Mouse (Mus musculus): Measurements from ENCODE around the gene Odf2. TPM values are rescaled to one million over a fixed set of nuclear protein-coding genes. Genes with fewer than 3 reads are reported as not detected.

Odf2 gene
- total and polyA plus RNA-seq, 3 experiments: 49.3 to 82.8 TPM; not detected in 1

GRCm38 (mm10) chr2:29965250-29965843 is 76.3 kb downstream of the Odf2 start, which contains the start of gene Sptan1 (continued):
- TF ChIP-seq RCOR1 (IDR thresholded peaks at IDR 0.05; ENCODE audit: low read depth, low read length): no peak
- TF ChIP-seq EP300 (IDR thresholded peaks at IDR 0.05; ENCODE audit: low read depth in 1 of 2, low read length in 2 of 2): 0 out of 4 replicates have a peak, but pooled peaks of 1 of the 2 experiments have one; percentile 27
- no peak for TF ChIP-seq KAT2A (conservative IDR thresholded peaks at IDR 0.05; ENCODE audit: low read depth, low read length)
- peak; percentile 54; the same call in 1 of the 2 replicates for TF ChIP-seq NRF1 (IDR thresholded peaks at IDR 0.05; ENCODE audit: insufficient read depth, low read depth, low read length, poor library complexity, severe bottlenecking)
- TF ChIP-seq CTCF (IDR thresholded peaks at IDR 0.05 in 2 of 3, conservative IDR thresholded peaks at IDR 0.05 in 1 of 3; ENCODE audit: control insufficient read depth in 1 of 3, insufficient read depth in 1 of 3, low read depth in 2 of 3, low read length in 3 of 3, poor library complexity in 1 of 3, severe bottlenecking in 1 of 3): no peak

- H3K27me3 ChIP-seq (ENCODE audit: control insufficient read depth in 1 of 2, insufficient read depth in 2 of 2, low read length in 2 of 2): no peaks in the 10 kb centered on the region
- peak overlapping the region; percentile 84 to 98 for H3K4me3 ChIP-seq (ENCODE audit: control insufficient read depth in 1 of 2, insufficient read depth in 1 of 2, low read depth in 2 of 2, low read length in 2 of 2)
- TF ChIP-seq GABPA (IDR thresholded peaks at IDR 0.05; ENCODE audit: low read depth, low read length) (no peak), POLR2AphosphoS5 (IDR thresholded peaks at IDR 0.05; ENCODE audit: borderline replicate concordance, low read depth, low read length) (no peak), JUND (IDR thresholded peaks at IDR 0.05; ENCODE audit: low read depth, low read length) (no peak), CTCF (IDR thresholded peaks at IDR 0.05 in 2 of 3, conservative IDR thresholded peaks at IDR 0.05 in 1 of 3; ENCODE audit: control insufficient read depth in 1 of 3, insufficient read depth in 1 of 3, low read depth in 2 of 3, low read length in 3 of 3, poor library complexity in 1 of 3, severe bottlenecking in 1 of 3) (peak in 1 of 3 experiments; percentile 8; a peak in 1 of 6 replicates), UBTF (IDR thresholded peaks at IDR 0.05; ENCODE audit: borderline replicate concordance, insufficient read depth, low read depth, low read length) (no peak), NELFE (IDR thresholded peaks at IDR 0.05; ENCODE audit: low read depth, low read length) (no peak), SIN3A (IDR thresholded peaks at IDR 0.05; ENCODE audit: low read length) (no peak), MAZ (IDR thresholded peaks at IDR 0.05; ENCODE audit: low read depth, low read length) (no peak), TCF12 (IDR thresholded peaks at IDR 0.05; ENCODE audit: low read depth, low read length) (no peak)
- H3K9me3 ChIP-seq (replicated peaks; ENCODE audit: insufficient read depth, low read length): no peaks in the 10 kb centered on the region
- H3K79me2 ChIP-seq (ENCODE audit: control insufficient read depth, insufficient read depth, low read length, poor library complexity): peaks cover 2% of the 10 kb centered on the region; the same call in 1 of the 2 replicates
- DNase-seq (ENCODE audit: low read depth, low spot score): peak; percentile 18
- H3K9ac ChIP-seq (ENCODE audit: control insufficient read depth, low read depth, low read length, poor library complexity, severe bottlenecking): peak overlapping the region; percentile 88
- no peak overlapping the region for H3K27ac ChIP-seq (ENCODE audit: control insufficient read depth, low read depth, low read length)
- H3K4me1 ChIP-seq (ENCODE audit: control insufficient read depth in 1 of 2, insufficient read depth in 2 of 2, low read length in 2 of 2): peaks cover 0 to 2% of the 10 kb centered on the region in 2 experiments; a peak in 1 of 4 replicates
- H3K36me3 ChIP-seq (ENCODE audit: control insufficient read depth in 1 of 2, insufficient read depth in 2 of 2, low read length in 2 of 2): peaks cover 0 to 3% of the 10 kb centered on the region in 2 experiments; a peak in 1 of 4 replicates
Measured at GRCm38 (mm10) chr2:29965906-29966305, 76.9 kb downstream of the Odf2 start.

DNA sequence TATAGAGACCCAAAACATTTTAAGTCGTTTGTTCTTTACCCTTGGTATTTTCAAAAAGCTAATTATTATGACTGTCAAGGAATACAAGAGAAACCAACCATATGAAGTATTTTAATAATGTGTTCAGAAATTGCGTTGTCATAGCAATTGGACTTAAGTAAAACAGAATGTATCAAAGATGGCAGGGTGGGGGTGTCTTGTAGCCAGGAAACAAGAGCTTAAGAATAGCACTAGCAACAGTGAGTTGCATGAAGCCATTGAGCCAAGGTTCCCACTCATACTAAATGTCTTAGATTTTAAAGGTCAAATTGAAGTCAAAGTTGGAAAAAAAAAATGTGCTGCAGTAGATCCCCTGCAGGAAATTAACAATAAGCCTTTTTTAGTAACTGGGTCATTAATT is 77.8 kb downstream of the Odf2 start:
- DNase-seq (ENCODE audit: low read depth, low spot score): no peak
- H3K4me3 ChIP-seq (ENCODE audit: control insufficient read depth in 1 of 2, insufficient read depth in 1 of 2, low read depth in 2 of 2, low read length in 2 of 2): no peak overlapping the region

More for the DNA sequence above, 77.8 kb downstream of the Odf2 start:
- no peak for TF ChIP-seq NELFE (IDR thresholded peaks at IDR 0.05; ENCODE audit: low read depth, low read length)
- TF ChIP-seq POLR2AphosphoS5 (IDR thresholded peaks at IDR 0.05; ENCODE audit: borderline replicate concordance, low read depth, low read length): no peak
- TF ChIP-seq CHD2 (IDR thresholded peaks at IDR 0.05; ENCODE audit: low read length): no peak
- no peak for TF ChIP-seq BHLHE40 (IDR thresholded peaks at IDR 0.05; ENCODE audit: borderline replicate concordance, low read depth, low read length)
- no peak for TF ChIP-seq GABPA (IDR thresholded peaks at IDR 0.05; ENCODE audit: low read depth, low read length)
- no peak for TF ChIP-seq CHD1 (IDR thresholded peaks at IDR 0.05; ENCODE audit: low read depth, low read length)
- no peak for TF ChIP-seq MEF2A (IDR thresholded peaks at IDR 0.05; ENCODE audit: extremely low read depth, insufficient replicate concordance, low read depth, low read length, poor library complexity, severe bottlenecking)
- no peak for TF ChIP-seq E2F4 (IDR thresholded peaks at IDR 0.05; ENCODE audit: borderline replicate concordance, low read depth, low read length)
- TF ChIP-seq POLR2AphosphoS2 (IDR thresholded peaks at IDR 0.05; ENCODE audit: low read length): no peak
- TF ChIP-seq POLR2A (IDR thresholded peaks at IDR 0.05; ENCODE audit: control insufficient read depth in 1 of 2, insufficient read depth in 1 of 2, low read depth in 1 of 2, low read length in 2 of 2, poor library complexity in 1 of 2): no peak
- TF ChIP-seq TBP (IDR thresholded peaks at IDR 0.05; ENCODE audit: low read depth, low read length): no peak
- TF ChIP-seq ZC3H11A (IDR thresholded peaks at IDR 0.05; ENCODE audit: low read depth, low read length): no peak
- TF ChIP-seq TCF12 (IDR thresholded peaks at IDR 0.05; ENCODE audit: low read depth, low read length): no peak
- TF ChIP-seq MXI1 (IDR thresholded peaks at IDR 0.05; ENCODE audit: low read depth, low read length): no peak
- TF ChIP-seq CTCF (IDR thresholded peaks at IDR 0.05 in 2 of 3, conservative IDR thresholded peaks at IDR 0.05 in 1 of 3; ENCODE audit: control insufficient read depth in 1 of 3, insufficient read depth in 1 of 3, low read depth in 2 of 3, low read length in 3 of 3, poor library complexity in 1 of 3, severe bottlenecking in 1 of 3): no peak
- TF ChIP-seq MAX (IDR thresholded peaks at IDR 0.05; ENCODE audit: low read length): no peak
- Histone ChIP-seq H3K79me2 (ENCODE audit: control insufficient read depth, insufficient read depth, low read length, poor library complexity) (peaks cover 2% of the 10 kb centered on the region; the same call in 1 of the 2 replicates), H3K9me3 (replicated peaks; ENCODE audit: insufficient read depth, low read length) (no peaks in the 10 kb centered on the region), H3K4me1 (ENCODE audit: control insufficient read depth in 1 of 2, insufficient read depth in 2 of 2, low read length in 2 of 2) (peaks cover 0 to 2% of the 10 kb centered on the region in 2 experiments; a peak in 1 of 4 replicates), H3K36me3 (ENCODE audit: control insufficient read depth in 1 of 2, insufficient read depth in 2 of 2, low read length in 2 of 2) (peaks cover 0 to 3% of the 10 kb centered on the region in 2 experiments; a peak in 1 of 4 replicates), H3K9ac (ENCODE audit: control insufficient read depth, low read depth, low read length, poor library complexity, severe bottlenecking) (no peak overlapping the region), H3K27ac (ENCODE audit: control insufficient read depth, low read depth, low read length) (no peak overlapping the region), H3K27me3 (ENCODE audit: control insufficient read depth in 1 of 2, insufficient read depth in 2 of 2, low read length in 2 of 2) (no peaks in the 10 kb centered on the region)
